Mouse (Mus musculus): Measurements from ENCODE around the gene Tnrc6b. TPM values are rescaled to one million over a fixed set of nuclear protein-coding genes. Genes with fewer than 3 reads are reported as not detected.
A peak's percentile ranks its signal among the peaks of the same experiment; 100 is the strongest.

Gene Tnrc6b
- total and polyA plus RNA-seq, 3 experiments, result 7.8 to 13.9 (median 8.0) TPM

- Histone ChIP-seq H3K9me3 (replicated peaks; ENCODE audit: insufficient read depth, low read length) (no peaks in the 10 kb centered on the region), H3K27ac (ENCODE audit: control insufficient read depth, low read depth, low read length) (no peak overlapping the region), H3K79me2 (ENCODE audit: control insufficient read depth, insufficient read depth, low read length, poor library complexity) (no peaks in the 10 kb centered on the region), H3K4me1 (ENCODE audit: control insufficient read depth in 1 of 2, insufficient read depth in 2 of 2, low read length in 2 of 2) (no peaks in the 10 kb centered on the region), H3K4me3 (ENCODE audit: control insufficient read depth in 1 of 2, insufficient read depth in 1 of 2, low read depth in 2 of 2, low read length in 2 of 2) (no peak overlapping the region), H3K27me3 (ENCODE audit: control insufficient read depth in 1 of 2, insufficient read depth in 2 of 2, low read length in 2 of 2) (no peaks in the 10 kb centered on the region), H3K9ac (ENCODE audit: control insufficient read depth, low read depth, low read length, poor library complexity, severe bottlenecking) (no peak overlapping the region), H3K36me3 (ENCODE audit: control insufficient read depth in 1 of 2, insufficient read depth in 2 of 2, low read length in 2 of 2) (no peaks in the 10 kb centered on the region)
- no peak for TF ChIP-seq CHD2 (IDR thresholded peaks at IDR 0.05; ENCODE audit: low read length)
- no peak for TF ChIP-seq NELFE (IDR thresholded peaks at IDR 0.05; ENCODE audit: low read depth, low read length)
- 0 out of 6 replicates have a peak, but pooled peaks of 1 of the 3 experiments have one; percentile 1 for TF ChIP-seq CTCF (IDR thresholded peaks at IDR 0.05 in 2 of 3, conservative IDR thresholded peaks at IDR 0.05 in 1 of 3; ENCODE audit: control insufficient read depth in 1 of 3, insufficient read depth in 1 of 3, low read depth in 2 of 3, low read length in 3 of 3, poor library complexity in 1 of 3, severe bottlenecking in 1 of 3)
- TF ChIP-seq RAD21 (IDR thresholded peaks at IDR 0.05; ENCODE audit: low read depth, low read length), result peak; percentile 0
- no peak for DNase-seq (ENCODE audit: low read depth, low spot score)
Observed at GRCm38 (mm10) chr15:80784553-80784971, 73.4 kb downstream of the Tnrc6b start.

GRCm38 (mm10) chr15:80785699-80786098 lies 74.6 kb downstream of the Tnrc6b start:
- Histone ChIP-seq H3K9ac (ENCODE audit: control insufficient read depth, low read depth, low read length, poor library complexity, severe bottlenecking) (no peak overlapping the region), H3K79me2 (ENCODE audit: control insufficient read depth, insufficient read depth, low read length, poor library complexity) (no peaks in the 10 kb centered on the region), H3K36me3 (ENCODE audit: control insufficient read depth in 1 of 2, insufficient read depth in 2 of 2, low read length in 2 of 2) (no peaks in the 10 kb centered on the region), H3K9me3 (replicated peaks; ENCODE audit: insufficient read depth, low read length) (no peaks in the 10 kb centered on the region), H3K4me3 (ENCODE audit: control insufficient read depth in 1 of 2, insufficient read depth in 1 of 2, low read depth in 2 of 2, low read length in 2 of 2) (no peak overlapping the region), H3K27me3 (ENCODE audit: control insufficient read depth in 1 of 2, insufficient read depth in 2 of 2, low read length in 2 of 2) (no peaks in the 10 kb centered on the region), H3K4me1 (ENCODE audit: control insufficient read depth in 1 of 2, insufficient read depth in 2 of 2, low read length in 2 of 2) (no peaks in the 10 kb centered on the region), H3K27ac (ENCODE audit: control insufficient read depth, low read depth, low read length) (no peak overlapping the region)
- DNase-seq (ENCODE audit: low read depth, low spot score), result no peak
- TF ChIP-seq GATA1 (IDR thresholded peaks at IDR 0.05; ENCODE audit: low read depth, low read length) (no peak), BHLHE40 (IDR thresholded peaks at IDR 0.05; ENCODE audit: borderline replicate concordance, low read depth, low read length) (no peak)

GRCm38 (mm10) chr15:80787746-80788145 lies 76.6 kb downstream of the Tnrc6b start:
- no peak overlapping the region for H3K9ac ChIP-seq (ENCODE audit: control insufficient read depth, low read depth, low read length, poor library complexity, severe bottlenecking)
- H3K4me3 ChIP-seq (ENCODE audit: control insufficient read depth in 1 of 2, insufficient read depth in 1 of 2, low read depth in 2 of 2, low read length in 2 of 2), result no peak overlapping the region
- H3K27ac ChIP-seq (ENCODE audit: control insufficient read depth, low read depth, low read length), result no peak overlapping the region

More at GRCm38 (mm10) chr15:80787746-80788145, 76.6 kb downstream of the Tnrc6b start:
- H3K36me3 ChIP-seq (ENCODE audit: control insufficient read depth in 1 of 2, insufficient read depth in 2 of 2, low read length in 2 of 2), result no peaks in the 10 kb centered on the region
- H3K27me3 ChIP-seq (ENCODE audit: control insufficient read depth in 1 of 2, insufficient read depth in 2 of 2, low read length in 2 of 2), result no peaks in the 10 kb centered on the region
- no peaks in the 10 kb centered on the region for H3K79me2 ChIP-seq (ENCODE audit: control insufficient read depth, insufficient read depth, low read length, poor library complexity)
- H3K9me3 ChIP-seq (replicated peaks; ENCODE audit: insufficient read depth, low read length), result no peaks in the 10 kb centered on the region
- TF ChIP-seq MEF2A (IDR thresholded peaks at IDR 0.05; ENCODE audit: extremely low read depth, insufficient replicate concordance, low read depth, low read length, poor library complexity, severe bottlenecking) (no peak), ETS1 (IDR thresholded peaks at IDR 0.05; ENCODE audit: low read depth, low read length) (no peak), JUND (IDR thresholded peaks at IDR 0.05; ENCODE audit: low read depth, low read length) (no peak), POLR2A (IDR thresholded peaks at IDR 0.05; ENCODE audit: control insufficient read depth in 1 of 2, insufficient read depth in 1 of 2, low read depth in 1 of 2, low read length in 2 of 2, poor library complexity in 1 of 2) (no peak), HCFC1 (IDR thresholded peaks at IDR 0.05; ENCODE audit: low read depth, low read length) (no peak), ELF1 (IDR thresholded peaks at IDR 0.05; ENCODE audit: low read depth, low read length) (no peak), KAT2A (conservative IDR thresholded peaks at IDR 0.05; ENCODE audit: low read depth, low read length) (no peak), MAZ (IDR thresholded peaks at IDR 0.05; ENCODE audit: low read depth, low read length) (no peak), TAL1 (IDR thresholded peaks at IDR 0.05; ENCODE audit: low read length) (no peak), GABPA (IDR thresholded peaks at IDR 0.05; ENCODE audit: low read depth, low read length) (no peak), TCF12 (IDR thresholded peaks at IDR 0.05; ENCODE audit: low read depth, low read length) (no peak), POLR2AphosphoS5 (IDR thresholded peaks at IDR 0.05; ENCODE audit: borderline replicate concordance, low read depth, low read length) (no peak), CHD1 (IDR thresholded peaks at IDR 0.05; ENCODE audit: low read depth, low read length) (no peak), GATA1 (IDR thresholded peaks at IDR 0.05; ENCODE audit: low read depth, low read length) (no peak), CHD2 (IDR thresholded peaks at IDR 0.05; ENCODE audit: low read length) (no peak), E2F4 (IDR thresholded peaks at IDR 0.05; ENCODE audit: borderline replicate concordance, low read depth, low read length) (no peak)
- no peaks in the 10 kb centered on the region for H3K4me1 ChIP-seq (ENCODE audit: control insufficient read depth in 1 of 2, insufficient read depth in 2 of 2, low read length in 2 of 2)
- DNase-seq (ENCODE audit: low read depth, low spot score), result no peak

All from MEL (cell line).